Comparison of ENCODE assay signal across 27 mouse cellular contexts in genomic region chr11:47032318-47032717, GRCm38 (mm10).
"Had no signal": no experiment of that assay in that cellular context is flagged by ENCODE, and none has a peak within 500 bp of the region (broad histone marks: within the 10 kb centered on the region; RNA-seq: fewer than 3 reads in every experiment).

No protein-coding gene starts in this region.

- H3K9ac ChIP-seq: heart, embryonic 13.5 days; heart, embryonic 15.5 days; hindbrain, embryonic 13.5 days; hindbrain, embryonic 15.5 days; kidney, embryonic 15.5 days; limb, embryonic 13.5 days; limb, embryonic 15.5 days; liver, embryonic 12.5 days had no signal

- H3K4me2 ChIP-seq: heart, embryonic 11.5 days; heart, embryonic 13.5 days; heart, embryonic 15.5 days; hindbrain, embryonic 13.5 days; hindbrain, embryonic 15.5 days; kidney, embryonic 15.5 days; limb, embryonic 13.5 days; limb, embryonic 15.5 days; liver, embryonic 12.5 days had no signal

- DNase-seq: gastrocnemius, postnatal 14 days; gastrocnemius, postnatal 36 days; heart, adult 11 months; heart, adult 2 months; heart, postnatal 14 days; heart, postnatal 36 days; kidney, adult 11 months; kidney, adult 2 months; kidney, adult 9 months; kidney, postnatal 14 days; kidney, postnatal 36 days; layer of hippocampus, adult 9-11 months; layer of hippocampus, postnatal 36 days; left cerebral cortex, postnatal 4 days had no signal

- H3K36me3 ChIP-seq: heart, embryonic 13.5 days; heart, embryonic 15.5 days; hindbrain, embryonic 13.5 days; hindbrain, embryonic 15.5 days; kidney, embryonic 15.5 days; limb, embryonic 13.5 days; limb, embryonic 15.5 days; liver, embryonic 12.5 days had no signal

- H3K27ac ChIP-seq: heart, adult 2 months; heart, embryonic 13.5 days; heart, embryonic 15.5 days; hindbrain, embryonic 13.5 days; hindbrain, embryonic 15.5 days; hindbrain, postnatal 0 days; kidney, embryonic 15.5 days; kidney, postnatal 0 days; left cerebral cortex, adult 2 months; limb, embryonic 13.5 days; limb, embryonic 15.5 days; liver, embryonic 12.5 days had no signal

- ATAC-seq: hindbrain, postnatal 0 days; intestine, embryonic 16.5 days; liver, embryonic 12.5 days had no signal

- H3K4me3 ChIP-seq: heart, adult 2 months; heart, embryonic 13.5 days; heart, embryonic 15.5 days; hindbrain, embryonic 13.5 days; hindbrain, embryonic 15.5 days; kidney, embryonic 15.5 days; left cerebral cortex, adult 2 months; limb, embryonic 13.5 days; limb, embryonic 15.5 days; liver, embryonic 12.5 days had no signal

- H3K9me3 ChIP-seq: heart, embryonic 13.5 days; heart, embryonic 15.5 days; hindbrain, embryonic 13.5 days; hindbrain, embryonic 15.5 days; kidney, embryonic 15.5 days; limb, embryonic 13.5 days; limb, embryonic 15.5 days; liver, embryonic 12.5 days had no signal

- H3K4me1 ChIP-seq: heart, embryonic 13.5 days; heart, embryonic 15.5 days; hindbrain, embryonic 13.5 days; hindbrain, embryonic 15.5 days; kidney, embryonic 15.5 days; limb, embryonic 13.5 days; liver, embryonic 12.5 days had no signal

- H3K27me3 ChIP-seq: heart, embryonic 13.5 days; heart, embryonic 15.5 days; hindbrain, embryonic 13.5 days; hindbrain, embryonic 15.5 days; kidney, embryonic 15.5 days; limb, embryonic 13.5 days; limb, embryonic 15.5 days; liver, embryonic 12.5 days had no signal
